Mouse (Mus musculus): Measurements from ENCODE around the gene Sgip1.

The Sgip1 gene

DNA sequence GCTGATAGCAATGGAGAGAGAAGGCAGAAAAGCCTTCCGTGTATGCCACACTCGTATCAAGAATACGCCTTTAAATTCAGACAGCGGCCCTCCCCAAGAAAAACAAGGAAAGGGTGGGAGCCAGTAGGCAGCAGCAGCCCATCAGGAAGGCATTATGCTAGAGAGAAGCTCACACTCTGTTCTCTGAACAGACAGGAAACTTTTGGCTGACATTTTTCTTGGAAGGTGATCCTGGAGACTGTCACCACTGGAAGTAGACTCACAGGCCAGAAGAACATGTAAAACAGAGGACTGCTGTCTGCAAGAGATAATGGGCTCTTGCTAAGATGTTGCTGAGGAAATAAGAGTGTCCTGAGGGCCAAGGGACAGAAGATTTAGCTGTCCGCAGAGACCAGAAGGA is 158.6 kb downstream of the Sgip1 start:
- no peak for DNase-seq (ENCODE audit: low read depth)

DNA sequence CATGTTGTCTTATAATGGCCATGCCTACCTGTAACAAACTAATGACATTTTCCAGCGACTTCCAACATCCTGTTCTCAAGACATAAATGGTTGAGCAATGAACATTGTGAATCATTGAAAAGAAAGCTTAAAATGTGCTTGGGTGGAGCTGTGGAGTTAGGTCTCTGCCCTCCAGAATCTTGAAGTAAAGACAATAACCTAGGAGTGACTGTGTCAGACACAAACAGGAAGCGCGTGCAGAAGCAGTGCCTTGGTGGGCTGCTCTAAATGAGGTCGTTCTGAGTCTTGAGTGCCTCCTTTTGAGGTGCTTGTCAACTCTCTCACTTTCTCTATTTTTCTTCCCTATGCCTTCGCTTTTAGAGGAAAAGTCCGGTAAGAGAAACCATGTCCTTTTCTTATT is 159.1 kb downstream of the Sgip1 start:
- no peak for DNase-seq (ENCODE audit: low read depth)

DNA sequence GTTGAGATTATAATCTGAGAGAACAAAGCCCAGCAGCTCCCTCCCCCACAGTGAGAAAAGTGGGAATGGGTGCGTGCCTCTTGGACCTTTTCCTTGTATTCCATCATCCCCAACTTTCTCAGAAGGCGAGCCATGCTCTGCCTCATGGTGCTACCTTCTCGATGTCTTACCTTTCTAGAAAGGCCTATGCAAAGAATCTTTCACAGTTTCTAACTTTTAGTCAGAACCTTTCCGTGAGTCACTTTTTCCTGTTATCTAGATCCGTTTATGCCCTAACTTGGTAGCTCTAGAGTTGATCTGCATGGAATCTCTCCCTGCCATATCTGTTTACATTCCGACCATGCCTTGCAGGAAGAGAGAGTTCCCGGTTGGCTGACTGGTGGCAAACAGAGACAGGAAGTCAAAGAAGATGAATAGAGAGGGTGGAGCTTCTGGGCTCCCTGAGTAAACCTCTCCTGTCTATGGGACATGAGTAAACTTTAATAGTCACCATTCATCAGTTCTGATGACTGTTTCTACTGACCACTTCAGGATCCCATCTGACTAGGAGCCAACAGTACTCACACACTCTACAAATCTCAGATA is 166.8 kb downstream of the Sgip1 start:
- no peak for DNase-seq (ENCODE audit: low read depth)

DNA sequence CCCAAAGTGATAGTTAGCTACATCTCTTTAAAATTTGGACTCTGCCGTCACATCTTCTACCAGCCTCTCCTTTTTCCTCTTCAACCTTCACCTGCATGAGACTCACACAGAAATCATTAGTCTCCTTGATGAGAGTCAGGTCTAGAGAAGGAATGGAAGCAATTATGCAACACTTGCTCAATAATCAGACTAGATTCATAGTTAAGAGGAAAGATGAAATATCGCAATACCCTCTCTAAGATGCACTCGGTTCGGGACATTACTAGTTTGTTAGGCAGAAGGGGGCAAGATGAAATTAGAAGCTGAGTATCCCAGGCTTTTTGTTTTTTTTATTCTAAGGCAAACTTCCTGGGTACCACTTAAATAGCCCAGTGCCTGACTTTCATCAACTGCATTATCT is 169.1 kb downstream of the Sgip1 start:
- no peak for DNase-seq (ENCODE audit: low read depth)

DNA sequence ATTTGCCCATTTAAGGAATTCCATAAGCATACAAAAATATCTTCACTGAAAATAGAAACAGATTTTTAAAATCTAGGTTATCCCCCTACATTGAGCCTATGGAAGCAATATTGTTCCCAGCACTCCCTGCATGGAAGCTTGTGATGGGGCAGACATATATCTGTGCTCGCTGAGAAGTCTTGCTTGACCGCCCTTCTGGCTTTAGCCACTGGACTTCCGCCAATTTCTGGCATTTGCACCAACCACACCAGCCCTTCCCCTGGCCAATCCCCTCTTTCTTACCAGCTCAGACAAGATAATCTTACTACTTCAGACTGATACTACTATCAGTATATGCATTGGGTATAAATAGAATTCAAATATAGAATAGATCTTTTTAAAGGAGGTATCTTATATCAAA is 172.1 kb downstream of the Sgip1 start:
- DNase-seq (ENCODE audit: low read depth): no peak

DNA sequence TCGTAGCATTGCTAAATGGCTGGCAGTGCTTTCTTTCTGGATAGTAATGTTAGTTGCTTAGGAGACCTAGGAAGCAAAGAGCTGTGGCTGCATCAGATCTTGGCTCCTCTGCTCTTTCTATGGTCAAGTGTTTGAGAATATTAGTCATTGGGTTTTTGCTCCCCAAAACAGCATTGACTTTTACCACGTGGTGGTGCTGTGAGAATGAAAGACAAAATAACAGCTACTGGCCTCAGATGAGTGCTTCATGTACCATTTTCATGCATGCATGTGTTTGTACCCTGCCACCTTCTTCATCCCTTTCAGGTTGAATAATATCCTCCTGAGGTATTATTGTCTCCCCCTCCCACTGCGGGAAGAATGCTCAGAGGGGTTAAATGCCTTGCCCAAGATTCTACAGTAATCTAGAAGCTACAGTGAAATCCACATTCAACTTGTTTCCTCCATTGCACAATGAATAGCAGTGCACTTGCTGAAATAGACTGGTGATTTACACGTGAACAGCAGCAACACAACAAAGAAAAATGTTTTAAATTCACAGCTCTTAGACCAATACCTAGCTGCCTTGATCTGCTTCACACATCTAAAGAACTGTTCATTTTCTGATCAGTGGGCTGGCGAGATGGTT is 172.7 kb downstream of the Sgip1 start:
- DNase-seq (ENCODE audit: low read depth): peak; percentile 5

DNA sequence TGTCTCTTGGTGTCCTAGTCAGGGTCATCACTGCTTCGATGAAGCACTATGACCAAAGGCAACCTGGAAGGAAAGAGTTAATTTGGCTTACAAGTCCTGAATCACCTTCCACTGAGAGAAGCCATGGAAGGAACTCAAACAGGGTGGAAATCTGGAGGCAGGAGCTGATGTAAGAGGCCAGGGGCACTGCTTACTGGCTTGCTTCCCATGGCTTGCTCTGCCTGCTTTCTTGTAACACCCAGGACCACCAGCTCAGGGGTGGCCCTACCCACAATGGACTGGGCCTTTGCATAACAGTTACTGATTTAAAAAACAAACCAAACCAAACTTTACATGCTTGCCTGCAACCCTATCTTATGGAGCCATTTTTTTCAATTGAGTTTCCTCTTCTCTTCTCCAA is 177.1 kb downstream of the Sgip1 start:
- no peak for DNase-seq (ENCODE audit: low read depth)

DNA sequence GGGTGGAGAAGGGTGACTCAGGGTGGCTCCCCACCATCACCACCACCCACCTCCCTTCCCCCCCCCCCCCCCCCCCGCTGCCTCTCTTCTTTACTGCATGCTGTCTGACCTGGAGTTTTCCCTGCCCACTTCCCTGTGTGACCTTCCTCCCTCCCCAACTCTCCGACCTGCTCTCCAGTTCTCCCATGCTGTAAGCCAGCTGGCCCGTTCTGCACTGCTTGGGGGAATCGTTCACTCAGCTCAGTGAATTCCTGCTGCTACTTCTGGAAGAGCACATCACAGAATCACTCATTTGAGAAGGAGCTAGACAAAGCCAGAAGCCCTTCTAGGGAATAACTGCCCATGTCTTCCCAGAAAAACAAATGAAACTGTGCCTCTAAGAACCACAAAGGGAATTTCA is 188.4 kb downstream of the Sgip1 start:
- no peak for DNase-seq (ENCODE audit: low read depth)

DNA sequence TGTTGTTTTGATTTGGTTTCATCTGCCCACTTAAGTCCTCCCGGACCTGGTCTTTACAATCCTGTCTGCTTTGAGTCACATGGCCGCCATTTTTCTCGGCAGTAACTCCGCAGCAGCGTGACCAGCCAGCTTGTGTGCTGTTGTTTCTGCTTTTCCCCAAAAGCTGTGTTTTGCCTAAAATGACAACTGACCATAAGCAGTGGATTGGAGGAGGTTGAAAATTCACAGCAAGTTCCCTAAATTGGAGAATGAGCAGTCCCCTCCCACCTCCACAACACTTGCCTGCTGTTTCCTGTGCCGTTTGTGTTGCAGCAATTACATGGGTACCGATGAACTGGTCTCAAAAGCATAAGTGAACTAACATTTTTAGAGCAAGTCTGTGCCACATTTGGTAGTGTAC is 189.6 kb downstream of the Sgip1 start:
- DNase-seq (ENCODE audit: low read depth): peak; percentile 29

DNA sequence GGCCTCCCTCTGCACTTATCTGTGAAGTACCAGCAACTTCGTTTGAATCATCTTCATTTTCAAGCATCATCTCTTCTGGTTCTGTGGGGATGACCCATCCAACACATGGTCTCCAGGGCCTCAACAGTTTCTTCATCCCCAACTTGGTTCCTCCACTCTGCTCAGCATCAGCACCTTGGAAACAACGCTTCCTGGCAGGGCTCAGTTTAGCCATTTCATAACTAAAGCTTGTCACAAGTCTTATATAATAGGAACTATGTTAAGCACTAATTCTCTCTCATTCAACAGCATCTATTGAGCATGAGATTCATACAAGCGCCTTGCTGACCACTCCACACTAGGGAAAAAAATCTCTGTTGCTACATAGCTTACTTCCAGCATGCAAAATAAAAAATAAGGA is 199.2 kb downstream of the Sgip1 start:
- DNase-seq (ENCODE audit: low read depth): no peak

DNA sequence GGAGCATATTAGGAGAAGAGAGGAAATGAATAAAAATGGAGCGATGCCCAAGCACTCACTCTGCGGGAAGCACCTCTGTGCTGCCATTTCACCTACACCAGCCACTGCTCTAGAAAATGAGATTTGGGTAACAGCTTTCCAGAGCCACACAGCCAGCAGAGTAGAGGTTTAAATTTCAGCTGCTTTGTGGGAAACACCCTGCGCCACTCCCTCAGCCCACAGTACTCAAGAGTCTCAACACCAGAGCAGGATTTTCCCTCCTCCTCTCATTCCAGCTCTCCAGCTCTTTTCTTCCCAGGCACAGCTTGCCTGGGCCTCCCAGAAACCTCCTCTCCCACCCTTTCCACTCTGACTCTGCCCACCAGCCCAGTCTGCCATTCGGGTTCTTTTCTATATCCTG is 199.6 kb downstream of the Sgip1 start:
- no peak for DNase-seq (ENCODE audit: low read depth)

DNA sequence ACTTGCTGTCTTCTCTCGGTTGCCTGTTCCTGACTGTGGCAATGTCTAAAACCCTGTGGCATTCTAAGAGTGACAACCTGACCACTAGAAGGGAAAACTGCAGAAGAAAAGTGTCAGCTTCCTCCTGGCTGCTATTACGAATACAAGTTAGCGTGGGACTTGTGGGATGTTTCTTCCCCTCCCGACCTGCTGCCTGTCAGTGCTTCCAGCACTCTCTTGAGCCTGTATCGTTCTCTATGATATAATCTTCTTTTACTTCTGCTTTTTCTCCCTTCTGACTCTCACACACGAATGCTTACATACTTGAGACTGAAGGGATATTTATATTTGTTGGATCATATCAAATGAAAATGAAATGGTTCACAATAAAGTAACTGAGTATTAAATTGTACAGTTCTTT is 203.2 kb downstream of the Sgip1 start:
- DNase-seq (ENCODE audit: low read depth): no peak

DNA sequence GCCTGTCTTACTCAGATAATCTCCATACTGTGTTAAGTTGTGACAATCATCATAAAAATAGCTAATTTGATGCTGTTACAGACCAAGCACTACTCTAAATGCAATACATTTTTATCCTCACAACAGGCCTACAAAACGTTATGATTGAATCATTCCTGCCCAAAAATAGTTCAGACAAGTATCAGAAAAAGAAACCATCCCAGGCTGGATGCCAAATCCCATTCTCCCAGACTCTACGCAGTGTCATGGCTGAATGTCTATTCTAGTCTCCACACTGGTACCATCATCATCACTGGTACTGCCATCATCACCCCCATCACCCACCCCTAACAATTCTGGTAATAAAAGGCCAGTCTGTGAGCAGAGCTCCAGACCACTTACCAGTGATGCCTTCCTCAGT is 211.4 kb downstream of the Sgip1 start:
- DNase-seq (ENCODE audit: low read depth): no peak

DNA sequence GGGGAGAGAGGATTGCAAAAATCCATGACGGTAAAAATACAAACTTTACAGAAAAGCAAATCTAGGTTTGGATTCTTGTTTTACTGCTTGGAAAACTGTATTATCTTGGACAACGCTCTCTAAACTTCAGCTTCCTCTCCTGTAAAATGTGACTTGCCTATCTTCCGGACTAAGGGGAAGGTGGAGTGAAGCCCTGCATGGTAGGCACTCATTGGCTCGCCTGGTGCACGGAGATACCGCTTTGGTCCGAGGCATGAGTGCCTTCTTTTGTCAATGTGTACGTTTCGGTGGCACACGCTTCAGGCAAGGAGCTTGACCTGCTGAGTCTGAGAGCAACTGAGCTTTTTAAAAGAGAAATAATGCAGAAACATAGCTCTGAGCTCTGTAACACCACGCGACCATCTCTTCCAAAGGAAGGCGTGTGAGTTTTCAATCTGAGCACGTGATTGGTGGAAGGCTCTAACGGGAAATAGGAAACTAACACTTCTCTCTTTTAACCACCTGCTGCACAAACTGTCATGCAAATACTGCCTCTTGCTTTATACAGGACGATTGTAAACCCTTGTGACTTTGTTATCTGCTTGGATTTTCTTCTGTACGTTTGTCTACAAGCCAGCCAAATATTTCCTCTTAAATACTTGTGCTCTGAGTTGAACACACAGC is 214.3 kb downstream of the Sgip1 start:
- DNase-seq (ENCODE audit: low read depth): peak; percentile 46

DNA sequence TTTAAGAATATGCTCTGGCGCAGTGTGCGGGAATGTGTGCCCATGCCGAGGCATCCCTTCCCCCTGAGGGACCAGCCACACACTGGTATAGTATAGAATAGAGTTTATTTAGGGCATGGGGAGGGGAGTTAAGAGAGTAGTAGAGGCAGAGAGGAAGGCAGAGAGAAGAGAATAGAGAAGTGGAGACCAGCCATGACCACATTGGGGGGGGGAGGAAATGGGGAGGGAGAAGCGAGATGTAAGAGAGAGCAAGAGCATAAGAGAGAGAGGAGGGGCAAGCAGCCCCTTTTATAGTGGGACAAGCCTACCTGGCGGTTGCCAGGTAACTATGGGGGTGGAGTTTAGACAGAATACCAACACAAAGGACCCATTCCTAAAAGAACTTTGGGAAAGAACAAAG is 218.3 kb downstream of the Sgip1 start:
- no peak for DNase-seq (ENCODE audit: low read depth)

DNA sequence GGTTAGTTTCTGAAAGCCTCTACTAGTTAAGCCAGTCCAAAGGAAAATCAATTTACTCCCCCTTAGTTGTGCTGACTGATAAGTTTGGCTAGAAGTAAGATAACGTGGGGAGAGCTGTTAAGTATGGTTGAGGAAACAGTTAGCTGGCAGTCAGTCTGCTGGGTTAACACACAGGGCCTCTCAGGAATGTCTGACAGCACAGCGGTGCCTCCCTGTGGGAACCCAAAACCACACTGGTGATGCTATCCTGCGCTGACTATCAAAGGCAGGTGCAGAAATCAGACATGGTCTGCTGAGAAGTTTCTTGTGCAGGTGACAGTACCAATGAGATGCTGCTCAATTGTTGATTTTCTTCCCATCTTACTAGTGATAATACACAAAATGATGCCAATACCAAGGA is 223.1 kb downstream of the Sgip1 start:
- no peak for DNase-seq (ENCODE audit: low read depth)

DNA sequence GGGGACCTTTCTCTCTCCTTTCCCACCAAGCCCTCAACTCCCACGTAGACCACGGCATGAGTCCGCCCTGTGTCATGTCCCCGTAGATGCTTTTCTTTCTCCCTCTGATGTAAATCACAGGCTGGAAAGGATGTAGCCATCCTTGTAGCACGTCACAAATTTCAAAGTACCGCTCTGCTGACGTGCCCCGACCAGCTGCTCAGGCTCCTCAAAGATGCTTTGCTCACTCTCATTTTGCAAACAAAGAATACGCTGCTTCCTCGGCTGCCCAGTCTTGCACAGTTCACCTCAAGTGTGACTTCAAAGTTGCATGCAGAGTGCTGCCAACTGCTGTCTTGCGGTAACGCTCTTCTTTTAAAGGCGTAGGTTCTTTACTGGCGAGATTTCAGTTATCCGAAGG is 226.7 kb downstream of the Sgip1 start:
- DNase-seq (ENCODE audit: low read depth): peak; percentile 61

DNA sequence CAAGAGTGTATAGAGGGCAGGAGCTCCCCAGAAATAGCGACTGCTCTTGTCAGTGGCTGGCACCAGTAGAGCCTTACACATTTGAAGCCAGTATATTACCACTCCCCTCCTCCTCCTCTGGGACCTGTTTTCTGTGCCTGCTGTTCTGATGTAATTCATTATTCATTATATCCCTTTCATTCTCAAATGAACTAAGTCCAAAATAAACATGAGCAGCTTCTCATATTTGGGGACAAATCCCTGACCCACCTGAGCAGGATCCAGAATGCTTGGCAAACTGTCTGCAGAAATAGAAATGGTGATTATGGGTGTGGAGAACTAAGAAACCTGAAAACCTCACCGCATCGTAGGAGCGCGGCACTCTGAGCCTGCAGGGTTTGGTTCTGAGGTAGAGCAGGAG is 228.5 kb downstream of the Sgip1 start:
- no peak for DNase-seq (ENCODE audit: low read depth)

DNA sequence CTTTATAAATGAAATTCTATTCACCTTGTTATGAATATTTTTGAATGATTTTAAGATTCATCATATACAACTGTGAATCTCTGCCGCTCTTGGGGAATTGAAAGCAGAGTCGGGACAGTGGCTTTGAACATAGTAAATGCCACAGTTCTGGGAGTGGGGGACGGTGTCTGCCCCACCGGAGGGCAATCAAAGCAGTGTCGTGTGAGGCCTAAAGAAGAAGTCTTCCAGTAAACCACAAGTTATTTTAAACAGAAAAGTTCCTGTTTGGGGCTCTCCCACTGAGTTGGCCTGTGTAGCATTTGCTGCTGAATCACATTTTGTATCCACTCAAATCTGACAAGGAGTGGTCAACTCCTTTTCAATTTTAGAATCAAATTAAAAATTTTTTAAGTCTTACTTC is 230.1 kb downstream of the Sgip1 start:
- DNase-seq (ENCODE audit: low read depth): no peak

DNA sequence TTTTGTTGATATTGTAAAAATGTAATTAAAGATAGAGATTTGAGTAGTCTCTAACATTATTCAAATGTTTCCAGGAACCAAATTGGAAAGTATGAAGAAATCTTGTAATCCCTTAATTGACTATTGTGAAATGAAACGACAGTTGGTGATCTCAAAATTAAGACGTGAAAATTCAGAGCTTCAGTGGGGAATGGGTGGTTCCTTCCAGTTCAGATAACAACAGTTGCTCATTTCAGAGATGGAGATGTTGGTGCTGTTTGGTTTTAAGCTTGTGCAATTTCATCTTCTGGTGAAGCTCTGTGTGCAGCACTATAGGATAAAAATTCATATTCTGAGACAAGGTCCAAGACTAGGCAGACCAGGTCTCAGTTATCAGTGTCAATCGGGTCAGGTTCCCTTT is 231.0 kb downstream of the Sgip1 start:
- DNase-seq (ENCODE audit: low read depth): no peak

DNA sequence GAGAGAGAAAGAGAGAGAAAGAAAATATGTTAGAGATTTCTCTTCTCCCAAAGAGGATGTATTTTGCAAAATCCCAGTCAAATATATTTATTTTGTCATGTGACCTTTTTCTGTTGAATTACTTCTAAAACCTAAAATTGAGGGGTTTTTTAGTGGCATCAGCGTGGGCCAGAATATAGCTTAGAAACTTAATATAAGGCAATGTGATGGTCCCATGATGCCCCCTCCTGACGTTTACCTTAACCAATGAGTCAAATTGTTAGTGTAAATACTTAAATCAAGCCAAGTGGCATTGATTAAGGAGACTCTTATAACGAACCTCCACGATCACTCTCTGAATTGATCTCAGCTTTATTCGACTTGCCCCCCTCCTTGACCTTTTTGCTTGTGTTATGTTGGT is 233.1 kb downstream of the Sgip1 start:
- no peak for DNase-seq (ENCODE audit: low read depth)

DNA sequence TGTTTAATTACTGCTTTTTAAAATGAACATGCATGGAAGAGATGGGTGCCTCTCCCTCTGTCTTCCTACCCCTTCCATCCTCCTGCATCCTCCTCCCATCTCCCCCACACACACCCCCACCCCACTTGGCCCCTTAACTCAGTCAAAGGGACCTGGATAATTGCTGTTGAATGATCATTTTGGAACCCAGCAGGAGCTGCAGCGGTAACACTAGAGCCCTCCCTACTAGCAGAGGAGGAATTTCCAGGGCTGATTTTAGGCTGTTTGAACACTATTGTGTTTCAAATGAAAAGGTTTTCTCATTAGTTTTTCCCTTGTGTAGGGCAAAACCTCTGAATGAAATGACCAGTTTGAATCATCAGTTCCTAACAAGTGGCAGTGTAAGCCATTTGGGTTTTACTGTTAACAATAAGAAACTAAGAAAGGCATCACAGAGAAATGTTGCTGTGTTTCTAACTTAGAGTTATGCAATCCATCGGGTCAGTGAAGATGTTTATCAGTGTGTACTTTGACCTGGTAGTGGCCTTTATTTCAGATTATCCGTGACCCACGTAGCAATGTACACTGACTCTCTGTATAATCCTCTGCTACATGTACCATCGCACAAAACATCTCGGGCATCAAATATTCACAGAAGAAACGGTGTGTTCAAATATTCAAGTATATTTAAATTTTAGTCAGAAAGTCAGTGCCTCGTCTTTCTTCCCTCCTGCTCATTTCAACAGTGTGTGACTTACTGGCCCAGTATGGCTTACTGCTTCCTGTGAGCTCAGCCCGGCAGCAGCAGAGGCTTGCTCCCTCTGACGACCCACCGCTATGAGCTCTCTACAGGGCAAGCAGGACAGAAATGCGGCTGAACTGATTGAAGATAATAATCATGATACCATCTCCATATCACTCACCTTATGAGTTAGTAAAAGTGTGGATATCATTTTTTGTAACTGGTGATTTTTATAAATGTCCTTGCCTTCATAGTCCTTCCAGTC is 235.5 kb downstream of the Sgip1 start:
- DNase-seq (ENCODE audit: low read depth): no peak
